ENCODE assay signal across 7 mouse cellular contexts in genomic region chr10:13016573-13016972, GRCm38 (mm10). TPM values are rescaled to one million over a fixed set of nuclear protein-coding genes. Genes with fewer than 3 reads are reported as not detected.
DNase-seq lines count a peak whose midpoint lies in the region; ATAC-seq and TF ChIP-seq lines count a peak whose summit lies in the region.

No protein-coding gene starts in this region.

- H3K9me3 ChIP-seq in G1E (replicated peaks) = no peaks in the 10 kb centered on the region
- no peaks in the 10 kb centered on the region for H3K9me3 ChIP-seq in kidney, embryonic 15.5 days (replicated peaks)
- H3K9me3 ChIP-seq in liver, embryonic 13.5 days (replicated peaks) = no peaks in the 10 kb centered on the region
- no peaks in the 10 kb centered on the region for H3K9me3 ChIP-seq in neural tube, embryonic 15.5 days (replicated peaks)

- TF ChIP-seq POLR2A in cortical plate, adult 2 months (IDR thresholded peaks at IDR 0.05; ENCODE audit: extremely low read depth, insufficient read depth, low read length) = no peak

- no peak overlapping the region for H3K27ac ChIP-seq in cortical plate, adult 2 months (ENCODE audit: insufficient read depth, low read length)
- no peak overlapping the region for H3K27ac ChIP-seq in kidney, embryonic 15.5 days
- no peak overlapping the region for H3K27ac ChIP-seq in liver, embryonic 13.5 days
- H3K27ac ChIP-seq in neural tube, embryonic 15.5 days (replicated peaks) = no peak overlapping the region

- H3K4me1 ChIP-seq in G1E (ENCODE audit: insufficient read depth, low read depth, low read length) = peaks cover 33% of the 10 kb centered on the region
- no peaks in the 10 kb centered on the region for H3K4me1 ChIP-seq in cortical plate, adult 2 months (ENCODE audit: control insufficient read depth, insufficient read depth, low read length)
- H3K4me1 ChIP-seq in kidney, embryonic 15.5 days = no peaks in the 10 kb centered on the region
- peaks cover 12% of the 10 kb centered on the region for H3K4me1 ChIP-seq in liver, embryonic 13.5 days (replicated peaks)
- H3K4me1 ChIP-seq in neural tube, embryonic 15.5 days = no peaks in the 10 kb centered on the region

- DNase-seq in CD4-positive helper T cell, adult 2 months (ENCODE audit: low read depth, low spot score) = peak; percentile 76
- no peak for DNase-seq in G1E (ENCODE audit: low spot score)
- peak; percentile 21 to 66 for DNase-seq in heart, adult 9 months (ENCODE audit: low spot score in 2 of 2)
- DNase-seq in liver, embryonic 13.5 days = peak; percentile 35

- no peaks in the 10 kb centered on the region for H3K27me3 ChIP-seq in G1E (ENCODE audit: insufficient read depth, low read length)
- H3K27me3 ChIP-seq in kidney, embryonic 15.5 days = no peaks in the 10 kb centered on the region
- no peaks in the 10 kb centered on the region for H3K27me3 ChIP-seq in liver, embryonic 13.5 days
- H3K27me3 ChIP-seq in neural tube, embryonic 15.5 days (replicated peaks) = no peaks in the 10 kb centered on the region

- no peaks in the 10 kb centered on the region for H3K36me3 ChIP-seq in G1E (replicated peaks)
- H3K36me3 ChIP-seq in kidney, embryonic 15.5 days = no peaks in the 10 kb centered on the region
- no peaks in the 10 kb centered on the region for H3K36me3 ChIP-seq in liver, embryonic 13.5 days
- no peaks in the 10 kb centered on the region for H3K36me3 ChIP-seq in neural tube, embryonic 15.5 days

- 25% methylated on average over 4 of the region's 4 CpGs for WGBS in kidney, embryonic 15.5 days
- WGBS in liver, embryonic 13.5 days (ENCODE audit: insufficient replicate concordance) = 20% methylated on average over 4 of the region's 4 CpGs
- 27% methylated on average over 4 of the region's 4 CpGs for WGBS in neural tube, embryonic 15.5 days

- H3K9ac ChIP-seq in kidney, embryonic 15.5 days = no peak overlapping the region
- no peak overlapping the region for H3K9ac ChIP-seq in liver, embryonic 13.5 days
- H3K9ac ChIP-seq in neural tube, embryonic 15.5 days (replicated peaks) = no peak overlapping the region

- no peak overlapping the region for H3K4me2 ChIP-seq in kidney, embryonic 15.5 days
- no peak overlapping the region for H3K4me2 ChIP-seq in liver, embryonic 13.5 days
- no peak overlapping the region for H3K4me2 ChIP-seq in neural tube, embryonic 15.5 days

- 0 out of 2 replicates have a peak, but pooled peaks have one; percentile 22 for ATAC-seq in G1E (ENCODE audit: extremely low read depth, insufficient number of reproducible peaks, low FRiP score, poor library complexity, severe bottlenecking)
- peak; percentile 47 for ATAC-seq in kidney, embryonic 15.5 days (replicated peaks; ENCODE audit: low FRiP score)
- ATAC-seq in liver, embryonic 13.5 days (ENCODE audit: low read depth) = no peak
- peak; percentile 77 for ATAC-seq in neural tube, embryonic 15.5 days (ENCODE audit: low FRiP score)

- peak; percentile 60 for TF ChIP-seq CTCF in G1E (IDR thresholded peaks at IDR 0.05; ENCODE audit: low read depth, low read length)
- peak; percentile 55 for TF ChIP-seq CTCF in cortical plate, adult 2 months (IDR thresholded peaks at IDR 0.05; ENCODE audit: extremely low read depth, insufficient read depth, low read length)

- H3K4me3 ChIP-seq in G1E (ENCODE audit: low read depth, low read length) = no peak overlapping the region
- H3K4me3 ChIP-seq in cortical plate, adult 2 months (ENCODE audit: insufficient read depth, low read length) = no peak overlapping the region
- H3K4me3 ChIP-seq in kidney, embryonic 15.5 days (replicated peaks) = no peak overlapping the region
- no peak overlapping the region for H3K4me3 ChIP-seq in liver, embryonic 13.5 days (replicated peaks)
- no peak overlapping the region for H3K4me3 ChIP-seq in neural tube, embryonic 15.5 days (replicated peaks)

RNA-seq across cellular contexts. Expression of gene Sf3b5, which starts 11.4 kb away (rescaled TPM):
- total RNA-seq in G1E (2014; fragmentation: Nextera tagmentation) (11.0 and 14.5 TPM in 2 replicates), G1E (2017) (18.4 and 24.3 TPM in 2 replicates)
- 98.6 and 112 TPM in 2 replicates for polyA plus RNA-seq in G1E (2012)
- polyA plus RNA-seq in cortical plate, adult 2 months (2012; rRNA removed) = 21.7 and 23.5 TPM in 2 replicates
- 37.1 and 38.1 TPM in 2 replicates for polyA plus RNA-seq in kidney, embryonic 15.5 days (2015; fragmentation: Nextera tagmentation; extraction: Ambion mirVana)
- 26.0 and 28.3 TPM in 2 replicates for polyA plus RNA-seq in liver, embryonic 13.5 days (2015; fragmentation: Nextera tagmentation; extraction: Ambion mirVana)
- polyA plus RNA-seq in neural tube, embryonic 15.5 days (2015; fragmentation: Nextera tagmentation; extraction: Ambion mirVana) = 24.2 and 26.0 TPM in 2 replicates

RNA-seq across cellular contexts. Expression of gene Plagl1, which starts 43.7 kb away (rescaled TPM):
- not detected in 2 replicates for total RNA-seq in G1E (2014; fragmentation: Nextera tagmentation)
- 0.41 and 0.55 TPM in 2 replicates for total RNA-seq in G1E (2017)
- 0.09 and 0.11 TPM in 2 replicates for polyA plus RNA-seq in G1E (2012)
- 16.0 and 18.4 TPM in 2 replicates for polyA plus RNA-seq in cortical plate, adult 2 months (2012; rRNA removed)
- polyA plus RNA-seq in kidney, embryonic 15.5 days (2015; fragmentation: Nextera tagmentation; extraction: Ambion mirVana) = 99.2 and 114 TPM in 2 replicates
- 26.6 and 31.7 TPM in 2 replicates for polyA plus RNA-seq in liver, embryonic 13.5 days (2015; fragmentation: Nextera tagmentation; extraction: Ambion mirVana)
- 26.2 and 48.7 TPM in 2 replicates for polyA plus RNA-seq in neural tube, embryonic 15.5 days (2015; fragmentation: Nextera tagmentation; extraction: Ambion mirVana)

RNA-seq across cellular contexts. Expression of gene Stx11, which starts 52.5 kb away (rescaled TPM):
- 34.3 and 40.0 TPM in 2 replicates for total RNA-seq in G1E (2014; fragmentation: Nextera tagmentation)
- total RNA-seq in G1E (2017) = 25.4 and 28.4 TPM in 2 replicates
- 13.3 and 13.8 TPM in 2 replicates for polyA plus RNA-seq in G1E (2012)
- polyA plus RNA-seq in cortical plate, adult 2 months (2012; rRNA removed) = 0.15 and 0.25 TPM in 2 replicates
- polyA plus RNA-seq in kidney, embryonic 15.5 days (2015; fragmentation: Nextera tagmentation; extraction: Ambion mirVana) = 1.8 and 2.2 TPM in 2 replicates
- 12.5 and 13.6 TPM in 2 replicates for polyA plus RNA-seq in liver, embryonic 13.5 days (2015; fragmentation: Nextera tagmentation; extraction: Ambion mirVana)
- 3.1 and 8.8 TPM in 2 replicates for polyA plus RNA-seq in neural tube, embryonic 15.5 days (2015; fragmentation: Nextera tagmentation; extraction: Ambion mirVana)

Comparison
In these comparisons a context has a peak if more than half of its experiments do, and no peak if none do; other contexts are left out.
1. RNA of gene Plagl1, which starts 43.7 kb away (polyA plus RNA-seq): 99.2 to 114 TPM in kidney, embryonic 15.5 days, 26.6 to 31.7 TPM in liver, embryonic 13.5 days, 26.2 to 48.7 TPM in neural tube, embryonic 15.5 days and 16.0 to 18.4 TPM in cortical plate, adult 2 months; 0.09 to 0.11 TPM in G1E; every median in the first group is over 10 times any median in the second.